Mouse (Mus musculus) granulocyte monocyte progenitor cell, adult 5-6 weeks (primary cell): ENCODE measurements at regions not wholly inside any gene's neighbourhood (a gene's known extent, or its start where the extent isn't known, plus 50 kb on each side); places are given as distances from the start of the nearest gene placed in this dataset.

Source experiments
- ATAC-seq: replicated peaks from 2 replicates; pipeline ENCODE4 v1.8.0; 2016; ENCODE audit warnings: mild to moderate bottlenecking, moderate TSS enrichment, inconsistent platforms; ENCODE audit not compliant: poor library complexity, severe bottlenecking

DNA sequence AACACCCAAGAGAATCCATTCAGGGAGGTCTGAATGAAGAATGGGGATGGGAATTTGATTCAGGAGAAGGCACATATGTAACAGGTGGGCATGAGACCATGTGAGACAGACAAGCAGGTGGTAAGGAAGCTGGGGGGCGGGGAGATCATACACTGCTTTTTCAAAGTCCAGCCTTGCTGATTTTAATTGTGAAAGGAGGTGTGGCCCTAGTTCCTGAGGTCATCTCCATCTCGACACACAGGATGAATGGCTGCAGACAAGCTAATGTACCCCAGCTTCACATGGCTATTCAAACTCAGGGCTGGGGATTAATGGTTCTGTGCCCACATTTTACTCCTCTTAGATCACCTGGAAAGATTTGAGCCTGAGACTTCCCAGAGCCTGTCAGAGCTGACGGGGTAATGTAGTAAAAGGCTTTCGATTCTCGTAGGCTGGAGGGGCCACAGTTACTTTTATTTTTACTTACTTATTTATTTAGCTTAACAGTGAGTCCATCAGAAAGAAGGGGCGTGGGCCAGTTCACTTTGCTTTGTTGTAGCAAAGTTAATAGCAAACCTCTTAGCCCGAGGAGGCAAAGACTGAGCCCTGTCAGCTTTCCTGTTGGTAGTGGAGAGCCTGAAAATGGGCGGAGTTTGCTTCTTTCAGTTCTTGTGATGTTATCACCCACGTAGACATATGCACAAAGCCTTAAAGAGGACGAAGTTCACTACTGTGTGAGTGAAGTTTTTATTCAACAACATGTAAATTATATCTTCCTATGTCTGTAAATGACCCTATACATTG lies 122.3 kb upstream of the Pde3a start:
- ATAC-seq: no peak

DNA sequence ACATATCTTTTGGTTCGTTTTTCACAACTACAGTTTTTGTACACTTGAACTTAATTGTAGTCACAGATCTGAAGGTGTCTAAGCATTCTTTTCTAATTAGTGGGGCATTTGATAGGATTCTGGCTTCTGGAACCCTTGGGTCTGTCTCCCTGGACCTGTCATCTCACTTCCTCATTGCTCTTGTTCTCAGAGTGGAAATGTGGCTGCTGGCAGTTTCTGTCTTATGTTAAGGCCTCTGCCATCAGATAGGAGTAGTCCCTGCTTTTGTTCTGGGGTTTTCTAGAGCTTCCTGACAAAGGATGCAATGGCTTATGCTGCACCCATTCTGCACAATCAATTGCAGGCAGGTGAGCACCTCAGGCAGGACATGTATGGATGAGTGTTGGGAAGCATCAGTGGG lies 119.5 kb upstream of the Pde3a start:
- ATAC-seq: peak; percentile 53; the same call in 1 of the 2 replicates

DNA sequence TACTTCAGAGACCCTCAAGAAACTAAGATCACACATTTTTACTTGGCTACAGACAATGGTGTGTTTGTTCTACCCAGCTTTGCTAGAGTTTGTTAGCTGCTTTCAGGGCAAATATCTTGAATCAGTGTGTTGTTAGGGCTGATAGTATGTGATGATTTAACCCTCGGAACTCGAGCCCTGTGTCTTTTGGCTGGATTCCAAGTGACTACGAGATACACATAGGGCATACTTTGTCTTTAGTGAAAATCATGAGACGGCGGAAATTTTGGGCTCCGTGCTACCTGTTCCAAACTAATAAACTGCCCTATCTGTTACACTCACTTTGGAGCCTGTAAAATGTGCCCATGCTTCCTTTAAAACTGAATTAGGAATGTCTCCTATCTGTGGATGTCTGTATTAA lies 114.9 kb upstream of the Pde3a start:
- no peak for ATAC-seq

DNA sequence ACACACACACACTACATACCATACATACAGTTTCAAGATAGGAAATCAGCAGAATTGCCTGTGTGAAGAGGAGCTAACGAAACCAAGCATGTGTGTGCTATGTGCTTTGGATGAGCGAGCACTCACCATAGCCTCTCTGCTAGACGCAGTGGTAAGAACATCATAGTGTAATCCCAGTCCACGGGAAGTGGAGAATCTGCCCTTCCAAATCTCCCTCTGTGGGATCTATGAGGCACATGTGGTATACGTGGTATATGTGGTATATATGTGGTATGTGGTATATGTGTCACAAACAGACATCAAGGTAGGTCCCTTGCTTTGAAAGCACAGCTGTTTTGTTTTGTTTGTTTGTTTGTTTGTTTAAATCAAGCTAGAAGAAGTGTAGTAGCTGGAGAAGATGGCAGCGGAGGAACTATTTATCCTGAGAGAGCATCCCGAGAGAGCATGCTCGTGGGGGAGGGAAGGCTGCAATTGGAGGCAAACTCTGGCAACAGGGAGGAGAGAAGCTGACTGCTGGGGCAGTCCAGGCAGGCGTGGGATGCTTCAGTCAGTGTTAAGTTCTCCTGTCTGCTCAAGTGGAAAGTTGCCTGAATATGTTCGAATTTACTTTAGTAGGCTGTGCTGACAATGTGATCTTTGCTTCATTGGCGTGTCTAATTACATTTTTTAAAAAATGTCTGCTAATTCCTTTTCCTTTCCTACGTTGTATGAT lies 112.2 kb upstream of the Pde3a start:
- no peak for ATAC-seq

DNA sequence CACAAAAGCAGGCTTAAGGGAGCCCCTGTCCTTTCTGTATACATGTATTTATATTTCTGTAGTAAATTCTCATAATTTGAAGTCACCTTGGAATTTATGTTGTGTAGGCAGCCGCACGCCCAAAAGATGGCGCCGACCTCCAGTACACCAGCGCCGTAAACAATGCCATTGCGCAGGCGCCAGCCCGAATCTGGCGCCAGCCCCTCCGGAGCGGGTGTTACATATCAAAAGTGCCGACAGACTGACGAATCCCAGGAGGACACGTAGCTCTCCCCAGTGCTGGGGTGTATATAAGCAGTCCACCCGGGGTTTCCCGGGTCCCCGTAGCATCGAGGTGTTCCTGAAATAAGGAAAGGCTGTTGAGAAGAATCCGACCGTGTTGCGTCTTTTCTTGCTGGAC lies 108.1 kb upstream of the Pde3a start:
- ATAC-seq: no peak

DNA sequence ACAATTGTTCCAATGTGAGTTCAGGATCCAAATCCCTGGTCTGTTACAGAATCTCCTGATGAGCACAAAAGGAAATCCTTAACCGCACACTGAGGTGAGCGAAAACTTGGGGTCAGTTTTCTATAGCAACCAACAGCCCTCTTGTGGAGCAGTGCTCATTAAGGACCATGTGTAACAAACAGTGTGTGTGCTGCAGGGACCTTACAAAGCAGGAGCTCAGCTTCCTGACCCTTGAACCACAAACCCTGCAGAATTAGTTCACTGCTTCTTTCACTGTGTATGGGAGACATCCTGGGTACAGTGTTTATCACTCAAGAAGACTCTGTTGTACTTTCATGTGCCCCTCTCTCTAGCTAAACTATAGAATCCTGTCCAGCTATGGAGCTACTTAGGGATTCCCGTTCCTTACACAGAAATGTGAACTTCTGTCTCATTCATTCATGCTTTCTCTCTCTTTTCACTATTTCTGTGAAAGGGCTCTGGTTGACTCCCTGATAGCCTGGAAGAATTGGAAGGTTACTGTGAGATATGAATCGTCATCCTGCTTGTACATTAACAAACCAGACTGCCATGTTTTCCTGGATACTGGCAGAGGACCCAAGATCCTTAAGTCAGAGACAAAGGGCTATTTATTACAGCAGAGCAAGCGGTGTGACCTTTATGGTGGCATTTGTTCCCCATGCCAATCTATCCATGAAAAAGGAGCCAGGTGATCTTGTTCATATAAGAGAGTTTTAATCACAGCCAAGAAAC lies 100.5 kb upstream of the Pde3a start:
- ATAC-seq: no peak

DNA sequence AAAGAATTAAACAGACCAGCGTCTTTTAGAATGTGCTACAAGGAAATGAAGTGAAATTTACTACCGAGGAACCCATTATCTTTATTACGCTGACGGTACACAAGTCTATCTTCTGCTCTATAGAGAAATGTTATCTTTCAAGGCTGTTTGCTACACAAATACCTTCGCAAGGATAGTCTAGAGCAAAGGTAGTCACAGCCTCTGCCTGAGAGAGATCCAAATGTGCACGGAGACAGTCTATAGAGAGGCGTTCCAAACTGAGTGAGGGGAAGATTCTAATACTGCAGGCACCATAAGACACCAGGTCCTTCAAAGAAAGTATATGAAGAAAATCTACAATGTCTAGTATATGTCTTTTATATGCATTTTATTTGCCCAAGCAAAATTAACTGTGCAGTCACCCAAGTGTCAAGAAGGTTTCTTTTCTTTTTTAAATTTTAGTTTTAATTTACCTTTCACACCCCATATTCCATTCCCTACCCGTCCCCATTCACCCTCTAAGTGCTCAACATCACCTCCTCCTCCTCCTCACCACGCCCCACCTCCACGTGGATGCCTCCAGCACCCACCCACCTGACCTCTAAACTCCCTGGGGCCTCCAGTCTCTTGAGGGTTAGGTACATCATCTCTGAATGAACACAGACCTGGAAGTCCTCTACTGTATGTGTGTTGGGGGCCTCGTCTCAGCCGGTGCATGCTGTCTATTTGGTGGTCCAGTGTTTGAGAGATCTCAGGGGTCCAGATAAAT lies 99.7 kb upstream of the Pde3a start:
- ATAC-seq: no peak

DNA sequence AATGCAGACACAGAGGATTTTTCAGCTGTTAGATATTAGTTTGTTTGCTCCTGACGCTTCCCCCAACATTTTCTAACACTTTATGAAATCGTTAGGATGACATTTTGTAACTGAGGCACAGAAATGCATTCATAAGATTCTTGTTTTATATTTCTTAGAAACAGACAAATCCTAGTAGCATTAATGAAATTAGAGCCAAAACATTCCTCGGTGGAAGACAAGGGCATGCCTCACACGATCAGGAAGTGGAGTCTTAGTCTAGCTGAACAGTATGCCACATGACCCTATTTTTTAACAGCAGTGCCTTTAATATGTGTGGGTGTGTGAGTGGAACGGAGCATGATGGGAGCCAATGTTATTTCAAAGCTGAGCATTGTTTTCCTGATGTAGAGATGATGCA lies 89.7 kb upstream of the Pde3a start:
- no peak for ATAC-seq

DNA sequence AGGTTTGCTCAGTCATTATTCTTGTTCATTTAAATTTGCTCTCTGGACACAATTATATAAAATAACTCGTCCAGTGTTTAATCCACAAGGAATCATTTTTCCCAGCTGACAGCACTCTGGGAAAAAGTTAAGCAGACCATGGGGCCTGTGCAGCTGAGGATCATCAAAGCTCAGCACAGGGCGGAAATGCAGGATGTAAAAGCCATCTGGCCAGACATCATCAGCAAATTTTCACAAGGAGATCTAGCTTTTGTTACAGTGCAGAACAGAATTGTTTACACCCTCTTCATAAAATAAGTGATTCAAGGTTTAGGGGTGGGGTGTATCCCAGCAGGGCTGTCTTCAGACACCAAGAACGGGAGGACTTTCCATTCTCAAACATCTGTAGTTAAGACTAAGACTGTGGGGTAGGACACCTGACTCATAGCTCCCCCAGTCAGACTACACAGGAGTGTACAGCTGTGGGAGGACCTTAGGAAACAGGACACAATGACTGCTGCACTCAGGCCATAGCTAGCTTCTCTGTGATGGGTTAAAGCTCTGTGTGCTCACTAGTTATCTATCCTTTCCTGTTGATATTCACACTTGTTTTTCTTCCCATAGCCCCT lies 87.3 kb upstream of the Pde3a start:
- ATAC-seq: no peak

DNA sequence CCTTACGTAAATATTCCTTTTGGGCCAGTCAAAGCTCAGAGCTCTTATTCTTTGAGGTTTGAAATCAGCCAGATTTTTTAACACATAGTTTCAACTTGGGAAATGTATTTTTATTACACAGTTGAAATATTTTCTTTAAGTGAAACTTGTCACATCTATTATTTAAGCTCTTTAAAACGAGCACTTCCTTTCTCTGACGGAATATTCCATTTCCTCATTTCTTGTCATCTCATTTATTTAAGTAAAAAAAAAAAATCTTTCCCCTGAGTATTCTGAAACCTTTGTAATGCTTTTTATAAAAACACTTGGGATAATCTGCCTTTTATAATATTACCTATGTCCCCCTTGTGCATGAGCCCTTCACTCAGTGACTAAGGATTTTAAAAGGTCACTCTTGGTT lies 81.8 kb upstream of the Pde3a start:
- ATAC-seq: no peak

DNA sequence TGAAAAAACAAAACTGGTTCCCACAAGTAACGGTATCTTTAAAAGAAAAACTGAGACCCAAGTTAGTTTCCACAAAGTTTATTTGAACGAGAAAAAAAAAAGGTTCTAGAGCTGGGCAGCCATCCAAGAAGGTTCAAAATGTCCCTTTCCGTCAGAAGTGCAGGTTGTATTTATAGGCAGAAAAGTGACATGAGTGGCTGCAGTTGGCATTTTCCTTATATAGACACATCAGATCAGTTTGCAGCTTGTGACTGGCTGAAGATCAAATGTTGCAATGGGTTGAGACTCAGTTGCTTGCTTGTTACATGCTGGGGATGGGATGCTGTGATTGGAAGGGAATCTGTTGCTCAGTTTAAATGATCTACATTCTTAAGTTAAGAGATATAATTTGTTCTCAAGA lies 80.7 kb upstream of the Pde3a start:
- no peak for ATAC-seq

DNA sequence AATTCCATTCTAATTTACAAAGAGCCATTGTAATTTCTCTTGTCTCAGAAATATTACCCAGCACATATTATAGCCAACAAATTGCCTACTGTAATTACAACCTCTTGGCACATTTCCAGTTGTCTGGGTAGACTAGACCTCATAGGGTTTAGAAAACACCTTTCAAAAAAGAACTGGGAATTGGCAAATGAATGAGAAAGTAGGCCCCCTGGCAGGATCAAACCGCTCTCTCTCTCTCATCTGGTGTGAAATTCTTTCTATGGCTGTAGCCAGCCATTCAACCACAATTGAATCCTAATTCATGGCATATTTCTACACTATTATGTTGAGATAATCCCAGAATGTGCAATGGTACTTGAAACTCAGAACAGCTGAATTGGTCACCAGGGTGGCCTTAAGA lies 65.3 kb upstream of the Pde3a start:
- no peak for ATAC-seq

DNA sequence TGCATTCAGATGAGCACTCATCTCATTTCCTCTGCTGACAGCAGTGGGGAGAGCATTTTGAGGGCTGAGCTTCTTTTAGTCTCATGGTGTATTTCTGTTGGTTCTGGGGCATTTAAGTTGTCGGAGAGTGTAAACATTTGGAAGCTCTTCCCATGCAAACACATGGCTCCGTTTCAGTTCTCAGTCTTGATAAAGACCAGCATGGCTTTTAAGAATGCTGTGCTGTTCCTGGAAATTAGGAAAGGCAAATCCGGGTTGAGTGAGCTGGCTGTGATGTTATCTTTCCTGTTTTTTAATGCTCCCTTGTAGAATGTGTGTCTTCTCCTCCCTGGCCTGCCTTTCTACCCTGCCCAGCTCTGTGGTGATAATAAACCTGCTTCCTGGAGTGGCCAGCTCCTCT lies 61.0 kb upstream of the Pde3a start:
- no peak for ATAC-seq

DNA sequence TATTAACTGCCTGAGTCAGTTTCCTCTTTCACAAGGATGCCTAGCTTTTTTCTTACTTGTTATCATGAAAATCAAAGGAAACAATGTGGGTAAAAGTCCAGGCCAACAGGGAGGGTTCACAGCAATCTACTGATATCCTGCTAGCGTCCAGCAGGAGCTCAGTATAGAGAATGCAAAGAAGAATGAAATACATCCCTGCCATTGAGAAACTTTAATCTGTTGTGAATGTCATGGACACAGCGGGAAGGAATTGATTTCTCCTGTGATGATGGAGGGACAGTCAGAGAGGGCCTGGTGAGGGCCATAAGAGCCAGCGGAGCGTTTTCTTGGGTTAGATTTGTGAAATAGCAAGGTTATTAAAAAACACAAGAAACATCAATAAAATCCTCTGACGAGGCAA lies 60.0 kb upstream of the Pde3a start:
- no peak for ATAC-seq

DNA sequence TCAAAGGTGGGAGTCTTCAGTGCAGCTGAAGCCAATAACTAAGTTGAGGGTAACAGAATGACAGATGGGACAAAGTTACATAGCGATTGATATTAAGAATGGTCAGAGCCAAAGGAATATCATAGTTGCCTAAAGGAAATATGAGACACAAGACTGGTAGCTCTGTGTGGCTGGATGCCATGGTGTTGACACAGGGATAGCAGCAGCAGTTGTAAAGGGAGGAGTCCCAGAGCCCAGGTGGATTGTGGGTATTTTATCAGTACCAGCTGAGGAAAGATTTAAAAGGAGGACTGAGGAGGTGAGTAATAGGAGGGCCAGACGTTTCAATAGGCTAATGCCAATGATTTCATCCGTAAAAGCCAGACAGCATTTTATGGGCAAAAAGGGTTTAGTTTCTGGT lies 59.4 kb upstream of the Pde3a start:
- no peak for ATAC-seq

DNA sequence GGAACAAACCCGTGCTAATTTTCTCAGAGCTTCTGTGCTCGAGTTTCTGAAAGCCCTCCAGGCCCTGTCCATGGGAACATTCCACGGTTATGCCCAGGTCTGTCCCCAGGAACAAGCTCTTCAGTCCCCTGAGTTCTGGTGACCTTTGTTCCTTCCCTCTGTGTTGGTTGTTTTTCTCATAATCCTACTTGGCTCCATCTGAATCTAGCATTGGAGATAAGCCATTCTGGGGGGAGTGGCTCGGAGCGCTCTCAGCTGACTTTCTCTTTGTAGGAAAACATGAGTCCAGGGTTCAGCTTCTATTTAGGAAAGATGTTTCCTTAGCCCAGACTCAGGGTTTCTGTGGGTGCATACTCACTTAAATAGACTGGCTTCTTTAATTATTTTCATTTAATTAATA lies 58.7 kb upstream of the Pde3a start:
- ATAC-seq: no peak

DNA sequence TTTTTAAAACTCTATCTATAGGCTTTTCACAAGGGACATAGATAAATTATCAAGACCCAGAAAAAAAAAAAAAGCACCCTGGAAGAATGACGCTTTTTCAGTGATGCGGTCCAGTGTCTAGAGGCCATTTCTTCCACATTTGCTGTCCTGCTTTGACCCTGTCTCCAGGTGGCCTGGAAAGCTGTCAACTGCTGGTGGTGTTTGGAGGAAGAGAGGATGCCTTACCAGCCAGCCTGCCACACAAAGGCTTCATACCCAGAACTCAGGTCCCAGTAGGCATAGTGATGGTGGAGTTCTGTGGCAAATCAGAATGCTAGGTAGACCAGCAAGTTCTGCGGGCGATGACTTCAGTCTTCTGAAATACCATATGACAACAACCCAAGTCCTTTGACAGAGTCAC lies 51.6 kb upstream of the Pde3a start:
- ATAC-seq: no peak
